Mouse (Mus musculus) embryonic facial prominence, embryonic 13.5 days (tissue): ENCODE results near the gene Epb41. TPM values are rescaled to one million over a fixed set of nuclear protein-coding genes. Genes with fewer than 3 reads are reported as not detected.
A peak's percentile ranks its signal among the peaks of the same experiment; 100 is the strongest.

Source experiments
- ATAC-seq: fragments of 200-750 bp; cut with Nextera tagmentation; 2 replicates; pipeline ENCODE4 v1.8.0; 2017; ENCODE audit warnings: low read depth; ENCODE audit not compliant: insufficient number of reproducible peaks, insufficient read depth, low FRiP score, low TSS enrichment
- H3K27ac ChIP-seq: fragments of 300-500 bp; sonication (generic); 2 replicates; pipeline ENCODE4 v1.5.1; 2015; ENCODE audit warnings: moderate library complexity, mild to moderate bottlenecking, inconsistent platforms
- H3K27me3 ChIP-seq: fragments of 300-500 bp; sonication (generic); 2 replicates; pipeline ENCODE4 v1.6.1; 2015; ENCODE audit warnings: mild to moderate bottlenecking, inconsistent platforms
- H3K36me3 ChIP-seq: fragments of 300-500 bp; sonication (generic); 2 replicates; pipeline ENCODE4 v1.6.1; 2015; ENCODE audit warnings: mild to moderate bottlenecking, inconsistent platforms
- H3K4me1 ChIP-seq: fragments of 300-500 bp; sonication (generic); 2 replicates; pipeline ENCODE4 v1.6.1; 2015; ENCODE audit warnings: inconsistent platforms
- H3K4me2 ChIP-seq: fragments of 300-500 bp; sonication (generic); 2 replicates; pipeline ENCODE4 v1.6.1; 2015; ENCODE audit warnings: moderate library complexity, mild to moderate bottlenecking, inconsistent platforms
- H3K4me3 ChIP-seq: fragments of 300-500 bp; sonication (generic); 2 replicates; pipeline ENCODE4 v1.5.1; 2015; ENCODE audit warnings: mild to moderate bottlenecking, inconsistent platforms
- H3K9ac ChIP-seq: fragments of 300-500 bp; sonication (generic); 2 replicates; pipeline ENCODE4 v1.6.1; 2015; ENCODE audit warnings: mild to moderate bottlenecking, inconsistent platforms
- H3K9me3 ChIP-seq: fragments of 300-500 bp; sonication (generic); 2 replicates; pipeline ENCODE4 v1.6.1; 2016; ENCODE audit warnings: inconsistent platforms
- WGBS: fragments of 180-500 bp; shearing (Covaris S2); methylation state at CpG from one replicate; pipeline ENCODE4 v1.1.7; 2015; ENCODE audit warnings: mixed read lengths; 5-methylcytosine and 5-hydroxymethylcytosine counted together
- polyA plus RNA-seq: library from polyadenylated mRNA; unstranded; fragments of >200 nt; fragmentation: Nextera tagmentation; extraction: Ambion mirVana; gene quantifications from 2 replicates; pipeline ENCODE4 v1.2.1, GENCODE M21; 2015

Gene Epb41
- polyA plus RNA-seq, 1 experiment from 2014 or later, result 69.6 TPM

GRCm38 (mm10) chr4:131977201-131977600 lies 97.9 kb downstream of the Epb41 start:
- Histone ChIP-seq H3K27me3 (no peaks in the 10 kb centered on the region), H3K4me3 (no peak overlapping the region), H3K4me2 (no peak overlapping the region), H3K9ac (no peak overlapping the region), H3K4me1 (no peaks in the 10 kb centered on the region), H3K9me3 (no peaks in the 10 kb centered on the region), H3K27ac (no peak overlapping the region), H3K36me3 (peaks cover 68% of the 10 kb centered on the region)
- WGBS, result 26% methylated on average over 4 of the region's 4 CpGs
- 0 out of 2 replicates have a peak, but pooled peaks have one; percentile 48 for ATAC-seq

GRCm38 (mm10) chr4:131970244-131970853 lies 104.8 kb downstream of the Epb41 start:
- H3K4me2 ChIP-seq, result no peak overlapping the region
- H3K9ac ChIP-seq, result no peak overlapping the region
- no peak for ATAC-seq
- H3K27me3 ChIP-seq, result no peaks in the 10 kb centered on the region
- no peaks in the 10 kb centered on the region for H3K4me1 ChIP-seq
- no peak overlapping the region for H3K27ac ChIP-seq
- 85% methylated on average over 7 of the region's 7 CpGs for WGBS
- no peak overlapping the region for H3K4me3 ChIP-seq
- H3K36me3 ChIP-seq, result peaks cover 74% of the 10 kb centered on the region
- H3K9me3 ChIP-seq, result no peaks in the 10 kb centered on the region

GRCm38 (mm10) chr4:131968873-131969272 lies 106.2 kb downstream of the Epb41 start:
- H3K4me2 ChIP-seq, result no peak overlapping the region
- H3K27ac ChIP-seq, result no peak overlapping the region
- no peaks in the 10 kb centered on the region for H3K9me3 ChIP-seq
- 72% methylated on average over 2 of the region's 2 CpGs for WGBS
- H3K4me1 ChIP-seq, result no peaks in the 10 kb centered on the region
- H3K36me3 ChIP-seq, result peaks cover 70% of the 10 kb centered on the region
- no peaks in the 10 kb centered on the region for H3K27me3 ChIP-seq
- no peak for ATAC-seq
- no peak overlapping the region for H3K4me3 ChIP-seq
- H3K9ac ChIP-seq, result no peak overlapping the region

- H3K9ac ChIP-seq, result no peak overlapping the region
- H3K27ac ChIP-seq, result no peak overlapping the region
- ATAC-seq, result no peak
- no peaks in the 10 kb centered on the region for H3K9me3 ChIP-seq
- H3K4me3 ChIP-seq, result no peak overlapping the region
- H3K36me3 ChIP-seq, result peaks cover 54% of the 10 kb centered on the region
- H3K27me3 ChIP-seq, result no peaks in the 10 kb centered on the region
- 85% methylated on average over 3 of the region's 3 CpGs for WGBS
- no peaks in the 10 kb centered on the region for H3K4me1 ChIP-seq
- no peak overlapping the region for H3K4me2 ChIP-seq
Observed at GRCm38 (mm10) chr4:131957161-131957560, 118.0 kb downstream of the Epb41 start.

GRCm38 (mm10) chr4:131950657-131951056 lies 124.5 kb downstream of the Epb41 start:
- WGBS, result 81% methylated on average over 8 of the region's 8 CpGs

GRCm38 (mm10) chr4:131949903-131950302 lies 125.2 kb downstream of the Epb41 start:
- ATAC-seq, result no peak
- no peak overlapping the region for H3K4me2 ChIP-seq
- H3K36me3 ChIP-seq, result peaks cover 22% of the 10 kb centered on the region
- no peak overlapping the region for H3K27ac ChIP-seq
- no peaks in the 10 kb centered on the region for H3K27me3 ChIP-seq
- H3K4me3 ChIP-seq, result no peak overlapping the region
- peaks cover 2% of the 10 kb centered on the region; the same call in 1 of the 2 replicates for H3K9me3 ChIP-seq
- 55% methylated on average over 5 of the region's 5 CpGs for WGBS
- no peak overlapping the region for H3K9ac ChIP-seq
- no peaks in the 10 kb centered on the region for H3K4me1 ChIP-seq

More at GRCm38 (mm10) chr4:131950657-131951056, 124.5 kb downstream of the Epb41 start:
- no peak overlapping the region for H3K4me3 ChIP-seq
- no peak overlapping the region for H3K27ac ChIP-seq
- H3K9ac ChIP-seq, result no peak overlapping the region
- no peak overlapping the region for H3K4me2 ChIP-seq
- H3K36me3 ChIP-seq, result peaks cover 26% of the 10 kb centered on the region
- no peaks in the 10 kb centered on the region for H3K27me3 ChIP-seq
- no peak for ATAC-seq
- H3K9me3 ChIP-seq, result peaks cover 2% of the 10 kb centered on the region; the same call in 1 of the 2 replicates
- no peaks in the 10 kb centered on the region for H3K4me1 ChIP-seq

- H3K4me2 ChIP-seq, result no peak overlapping the region
- WGBS, result 90% methylated on average over 11 of the region's 11 CpGs
- peaks cover 2% of the 10 kb centered on the region; the same call in 1 of the 2 replicates for H3K9me3 ChIP-seq
- H3K27ac ChIP-seq, result no peak overlapping the region
- ATAC-seq, result no peak
- H3K27me3 ChIP-seq, result no peaks in the 10 kb centered on the region
- H3K36me3 ChIP-seq, result peaks cover 10% of the 10 kb centered on the region
- H3K4me3 ChIP-seq, result no peak overlapping the region
- H3K4me1 ChIP-seq, result no peaks in the 10 kb centered on the region
- no peak overlapping the region for H3K9ac ChIP-seq
Observed at GRCm38 (mm10) chr4:131947848-131948247, 127.3 kb downstream of the Epb41 start.

GRCm38 (mm10) chr4:131940846-131941245 lies 134.3 kb downstream of the Epb41 start:
- Histone ChIP-seq H3K9me3 (no peaks in the 10 kb centered on the region), H3K27ac (no peak overlapping the region), H3K9ac (no peak overlapping the region), H3K4me1 (peaks cover 10% of the 10 kb centered on the region), H3K36me3 (peaks cover 21% of the 10 kb centered on the region), H3K27me3 (no peaks in the 10 kb centered on the region), H3K4me3 (no peak overlapping the region), H3K4me2 (no peak overlapping the region)
- ATAC-seq, result no peak
- 93% methylated on average over 4 of the region's 4 CpGs for WGBS

GRCm38 (mm10) chr4:131939459-131939858 lies 135.7 kb downstream of the Epb41 start:
- 87% methylated on average over 2 of the region's 2 CpGs for WGBS

GRCm38 (mm10) chr4:131929146-131929545 lies 146.0 kb downstream of the Epb41 start:
- H3K36me3 ChIP-seq, result peaks cover 82% of the 10 kb centered on the region
- 82% methylated on average over 6 of the region's 6 CpGs for WGBS

More at GRCm38 (mm10) chr4:131939459-131939858, 135.7 kb downstream of the Epb41 start:
- ATAC-seq, result no peak
- Histone ChIP-seq H3K4me1 (peaks cover 10% of the 10 kb centered on the region), H3K27me3 (no peaks in the 10 kb centered on the region), H3K4me2 (no peak overlapping the region), H3K27ac (no peak overlapping the region), H3K36me3 (peaks cover 30% of the 10 kb centered on the region), H3K4me3 (no peak overlapping the region), H3K9ac (no peak overlapping the region), H3K9me3 (no peaks in the 10 kb centered on the region)

GRCm38 (mm10) chr4:131924096-131924810 lies 150.9 kb downstream of the Epb41 start:
- Histone ChIP-seq H3K4me2 (peak overlapping the region; percentile 77), H3K9ac (peak overlapping the region; percentile 27; the same call in 1 of the 2 replicates), H3K4me3 (peak overlapping the region; percentile 7; the same call in 1 of the 2 replicates), H3K27me3 (peaks cover 26% of the 10 kb centered on the region), H3K4me1 (peaks cover 63% of the 10 kb centered on the region), H3K9me3 (no peaks in the 10 kb centered on the region), H3K36me3 (peaks cover 45% of the 10 kb centered on the region), H3K27ac (peak overlapping the region; percentile 78)
- no peak for ATAC-seq
- 46% methylated on average over 6 of the region's 6 CpGs for WGBS

More at GRCm38 (mm10) chr4:131929146-131929545, 146.0 kb downstream of the Epb41 start:
- Histone ChIP-seq H3K27ac (no peak overlapping the region), H3K4me3 (no peak overlapping the region), H3K4me1 (peaks cover 28% of the 10 kb centered on the region), H3K27me3 (no peaks in the 10 kb centered on the region), H3K9me3 (no peaks in the 10 kb centered on the region), H3K4me2 (no peak overlapping the region), H3K9ac (no peak overlapping the region)
- ATAC-seq, result no peak

GRCm38 (mm10) chr4:131922404-131922803 lies 152.7 kb downstream of the Epb41 start:
- no peak for ATAC-seq
- 57% methylated on average over 15 of the region's 15 CpGs for WGBS
- peak overlapping the region; percentile 77 for H3K4me2 ChIP-seq
- 0 out of 2 replicates have a peak overlapping the region, but pooled peaks have one; percentile 22 for H3K27ac ChIP-seq
- peak overlapping the region; percentile 74 for H3K4me3 ChIP-seq
- H3K9ac ChIP-seq, result peak overlapping the region; percentile 90
- H3K4me1 ChIP-seq, result peaks cover 75% of the 10 kb centered on the region
- no peaks in the 10 kb centered on the region for H3K9me3 ChIP-seq
- peaks cover 28% of the 10 kb centered on the region for H3K36me3 ChIP-seq
- peaks cover 28% of the 10 kb centered on the region for H3K27me3 ChIP-seq
